Mouse (Mus musculus) liver (tissue): ENCODE measurements at regions not wholly inside any gene's neighbourhood (a gene's known extent, or its start where the extent isn't known, plus 50 kb on each side); places are given as distances from the start of the nearest gene placed in this dataset.

Experiments
- DNase-seq: peaks from one replicate; pipeline ENCODE4 v3.0.0-alpha.2; 2020; ENCODE audit warnings: mixed read lengths

DNA sequence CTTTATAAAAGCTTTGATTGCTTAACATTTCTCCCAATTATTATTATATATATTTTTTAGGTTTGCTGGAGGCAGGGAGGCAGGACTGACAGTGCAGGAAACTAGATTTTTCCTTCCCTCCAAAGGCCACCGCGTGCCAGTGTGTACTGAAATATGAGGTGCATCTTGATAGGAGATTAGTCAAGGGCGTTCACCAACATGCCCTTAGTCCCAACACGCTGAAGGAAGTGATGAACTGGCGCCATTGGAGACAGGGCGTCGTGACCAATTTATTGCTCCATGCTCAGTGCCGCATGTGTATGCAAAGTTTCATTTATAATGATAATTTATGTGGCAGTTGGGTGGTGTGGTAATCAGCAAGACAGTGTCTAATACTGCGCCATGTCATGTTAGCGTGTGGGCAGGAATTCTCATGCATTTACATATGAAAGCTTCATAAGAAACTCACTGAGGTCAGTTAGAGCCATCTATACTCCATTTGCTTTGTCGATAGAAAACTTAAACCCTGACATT, 66.2 kb downstream of the Isl1 start:
- DNase-seq, result no peak

DNA sequence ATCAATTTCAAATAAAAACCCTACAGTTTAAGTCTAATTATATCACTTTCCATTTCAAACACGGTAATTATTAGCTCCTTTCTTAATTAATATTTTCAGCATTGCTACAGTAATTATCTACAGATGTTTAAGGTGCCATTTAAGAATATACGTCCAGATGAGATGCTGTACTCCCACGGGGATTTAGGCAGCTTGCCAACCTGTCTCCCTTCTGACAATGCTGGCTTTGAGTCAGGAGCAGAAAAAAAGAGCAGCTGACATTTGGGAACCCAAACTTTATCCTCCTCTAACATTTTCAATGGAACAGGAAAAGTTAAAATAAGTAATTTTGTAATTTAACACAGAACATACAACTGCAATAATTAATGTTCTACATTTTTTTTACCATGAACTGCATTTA, 94.4 kb downstream of the Isl1 start:
- no peak for DNase-seq

DNA sequence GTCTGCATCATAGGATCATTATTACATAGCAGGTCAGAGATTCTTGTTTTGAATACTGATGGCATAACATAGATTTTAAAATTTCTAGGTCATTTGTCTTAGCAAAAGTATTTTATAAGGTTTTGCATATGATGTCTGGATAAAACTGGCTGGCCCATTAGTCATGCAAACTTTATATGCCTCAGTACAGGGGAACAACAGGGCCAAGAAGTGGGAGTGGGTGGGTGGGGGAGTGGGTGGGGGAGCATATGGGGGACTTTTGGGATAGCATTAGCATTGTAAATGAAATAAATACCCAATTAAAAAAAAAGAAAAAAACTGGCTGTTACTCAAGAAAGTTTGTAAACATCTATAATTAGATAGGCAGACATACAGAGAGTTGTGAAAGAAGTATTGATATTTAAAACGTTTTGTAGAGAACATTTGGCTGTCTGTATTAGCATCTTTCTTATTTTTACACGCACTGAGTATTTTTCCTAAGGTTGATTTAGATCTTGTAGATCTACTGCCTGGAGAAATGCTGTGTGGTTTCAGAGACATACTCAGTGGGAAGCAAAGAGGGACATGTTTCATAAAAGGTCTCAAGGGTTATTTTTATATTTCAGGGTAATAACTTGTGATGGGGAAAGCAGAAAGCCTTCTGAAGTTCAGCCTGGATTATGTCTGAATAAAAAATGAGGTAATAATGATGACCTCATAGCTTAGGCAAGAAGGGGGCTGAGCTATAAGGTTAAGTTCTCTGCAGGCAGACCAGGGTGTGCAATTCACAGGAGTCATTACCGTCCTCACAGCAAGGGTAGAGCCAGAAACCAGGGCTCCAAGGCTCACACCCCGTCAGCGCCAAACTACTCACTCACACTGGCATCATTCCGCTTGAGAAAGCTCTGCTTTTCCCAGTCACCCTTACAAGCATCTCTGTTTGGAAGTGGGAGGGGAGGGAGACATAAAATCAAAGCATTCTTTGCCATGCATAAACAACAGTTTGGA, 95.4 kb downstream of the Isl1 start:
- no peak for DNase-seq

DNA sequence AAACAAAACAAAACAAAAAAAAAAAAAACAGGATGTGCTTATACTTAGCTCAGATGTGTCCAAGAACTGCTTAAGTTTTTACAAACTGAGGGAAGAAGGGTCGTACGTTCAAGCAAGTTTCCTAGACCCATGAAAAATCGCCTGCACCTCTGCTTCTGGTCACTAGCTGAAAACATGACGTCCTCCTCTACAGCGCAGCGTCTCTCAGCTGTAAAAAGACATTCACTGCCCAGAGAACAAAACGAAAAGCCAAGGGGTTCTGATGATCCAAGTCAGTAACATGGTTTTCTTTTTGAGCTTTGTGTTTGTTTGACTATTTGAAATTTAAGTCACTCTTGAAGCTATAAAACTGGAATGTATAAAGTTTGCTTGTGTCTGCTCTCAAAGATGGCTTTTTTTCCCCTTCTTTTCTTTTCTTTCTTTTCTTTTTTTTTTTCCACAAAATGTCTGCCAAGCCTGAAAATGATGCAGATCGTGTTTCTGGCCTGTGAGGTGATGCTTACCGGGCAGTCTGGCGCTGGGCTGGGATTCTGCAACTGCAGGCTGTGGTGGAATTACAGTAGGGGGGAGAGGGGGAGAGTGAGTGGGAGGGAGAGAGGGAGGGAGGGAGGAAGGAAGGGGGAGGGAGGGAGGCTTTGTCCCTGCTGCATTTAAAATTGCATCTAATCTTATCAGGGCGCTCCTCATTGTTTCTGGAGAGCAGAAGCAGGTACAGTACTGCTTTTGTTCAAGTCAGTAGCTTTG, 108.1 kb downstream of the Isl1 start:
- peak; percentile 6 for DNase-seq

DNA sequence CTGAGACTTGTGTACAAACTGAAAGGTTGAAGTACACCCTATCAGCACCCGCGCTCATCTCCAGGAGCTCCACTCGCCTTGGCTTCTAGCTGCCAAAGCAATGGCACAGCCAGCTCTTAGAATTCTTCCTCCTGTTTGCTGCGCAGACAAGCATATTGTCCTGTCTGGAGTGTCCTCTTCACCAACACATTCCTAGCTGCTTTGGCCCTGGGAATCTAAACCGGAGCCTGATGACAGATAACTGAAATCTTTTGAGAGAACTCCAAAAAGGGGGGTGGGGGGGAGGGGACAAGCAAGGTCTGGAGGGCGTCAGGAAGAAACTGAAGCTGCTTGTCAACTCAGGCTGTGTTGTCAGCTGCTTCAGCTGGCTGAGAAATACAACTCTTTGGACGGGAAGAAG, 122.4 kb downstream of the Isl1 start:
- no peak for DNase-seq

DNA sequence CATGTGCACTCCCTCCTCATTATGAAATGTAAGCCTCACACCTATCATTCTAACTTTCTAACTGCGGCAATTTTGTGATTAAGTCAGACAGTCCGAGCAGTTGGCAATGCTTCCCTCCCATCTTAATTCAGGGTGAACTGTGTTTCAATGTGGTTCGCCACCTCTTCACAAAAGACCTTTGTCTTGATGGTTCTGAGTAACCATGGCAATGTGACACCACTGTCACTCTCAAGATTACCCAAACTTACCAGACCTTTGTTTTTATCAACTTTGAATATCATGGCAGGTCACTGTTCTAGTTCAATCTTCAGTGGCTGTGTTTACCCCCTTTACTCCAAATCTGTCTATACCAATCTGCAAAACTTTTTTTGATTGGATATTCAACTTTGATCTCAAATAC, 131.7 kb downstream of the Isl1 start:
- DNase-seq, result no peak

DNA sequence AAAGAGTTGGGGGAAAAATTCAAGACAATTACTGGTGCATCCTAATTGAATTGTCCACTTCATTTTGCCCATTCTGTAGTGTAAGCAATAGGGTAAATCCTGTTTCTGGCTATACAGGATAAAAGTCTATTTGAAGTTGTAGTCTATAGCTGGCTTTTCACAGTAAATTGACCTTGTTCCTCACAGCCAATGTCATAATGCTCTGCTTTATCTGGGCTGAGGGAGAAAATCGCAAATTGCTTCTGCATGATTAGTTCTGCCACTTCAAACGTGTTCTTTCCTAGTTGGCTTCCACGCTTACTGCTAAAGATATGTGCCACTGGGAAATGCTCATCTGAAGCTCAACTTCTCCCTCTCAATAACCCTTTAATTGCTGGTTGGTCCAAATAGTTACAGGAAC, 134.5 kb downstream of the Isl1 start:
- no peak for DNase-seq

DNA sequence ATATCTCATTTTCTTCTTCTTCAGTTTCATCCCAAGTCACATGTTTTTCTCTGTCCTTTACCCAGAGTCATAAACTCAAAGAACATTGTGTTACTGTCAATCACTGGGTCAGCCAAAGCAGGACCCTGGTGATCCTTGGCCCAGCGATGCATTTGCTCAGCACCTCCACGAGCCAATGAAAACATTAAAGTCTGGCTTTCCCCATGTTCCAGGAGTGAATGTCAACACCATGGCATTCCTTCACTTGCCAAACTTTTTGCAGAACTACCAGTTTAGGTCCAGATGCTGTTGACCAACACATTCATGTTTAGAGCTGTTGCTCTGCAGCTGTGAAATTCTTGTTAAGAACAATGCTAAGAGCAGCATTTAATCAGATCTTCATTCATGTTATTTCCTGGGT, 135.6 kb downstream of the Isl1 start:
- no peak for DNase-seq

DNA sequence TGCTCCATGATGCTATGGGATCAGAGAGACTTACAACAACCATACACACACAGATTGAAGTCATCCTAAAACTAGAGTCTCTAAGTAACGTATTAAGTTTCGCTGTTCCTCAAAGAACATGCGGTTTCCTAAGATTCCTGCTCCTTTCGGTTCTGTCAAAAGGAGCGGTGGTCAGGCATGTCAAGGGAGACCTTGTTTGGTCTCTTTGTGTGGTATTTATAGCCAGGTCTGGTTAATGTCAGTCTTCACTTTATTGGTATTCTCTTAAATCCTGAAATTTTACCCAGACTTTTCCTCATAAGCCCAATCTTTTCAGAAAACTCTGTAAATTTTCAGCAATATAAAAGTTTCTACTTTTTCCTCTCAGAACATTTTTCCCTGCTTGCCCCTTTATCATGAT, 166.5 kb downstream of the Isl1 start:
- DNase-seq, result no peak

DNA sequence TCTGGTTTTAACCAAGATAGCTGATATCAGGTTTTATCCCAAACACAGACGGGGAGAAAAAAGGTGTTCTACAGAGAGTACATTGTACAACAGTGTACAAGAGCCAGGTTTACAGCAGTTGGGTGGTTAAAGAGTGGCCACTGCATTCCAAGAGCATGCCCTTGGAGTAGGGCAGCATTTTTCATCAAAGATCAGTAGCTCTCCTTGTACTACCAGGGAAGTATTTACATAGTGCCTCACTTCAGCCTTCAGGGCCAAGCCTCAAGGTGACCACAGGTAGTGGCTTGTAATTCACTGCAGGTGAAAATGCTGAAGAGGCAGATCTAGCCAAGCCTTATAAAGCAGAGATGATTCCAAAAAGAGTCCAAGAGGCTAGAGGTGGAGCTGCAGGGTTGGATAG, 190.8 kb downstream of the Isl1 start:
- DNase-seq, result no peak

DNA sequence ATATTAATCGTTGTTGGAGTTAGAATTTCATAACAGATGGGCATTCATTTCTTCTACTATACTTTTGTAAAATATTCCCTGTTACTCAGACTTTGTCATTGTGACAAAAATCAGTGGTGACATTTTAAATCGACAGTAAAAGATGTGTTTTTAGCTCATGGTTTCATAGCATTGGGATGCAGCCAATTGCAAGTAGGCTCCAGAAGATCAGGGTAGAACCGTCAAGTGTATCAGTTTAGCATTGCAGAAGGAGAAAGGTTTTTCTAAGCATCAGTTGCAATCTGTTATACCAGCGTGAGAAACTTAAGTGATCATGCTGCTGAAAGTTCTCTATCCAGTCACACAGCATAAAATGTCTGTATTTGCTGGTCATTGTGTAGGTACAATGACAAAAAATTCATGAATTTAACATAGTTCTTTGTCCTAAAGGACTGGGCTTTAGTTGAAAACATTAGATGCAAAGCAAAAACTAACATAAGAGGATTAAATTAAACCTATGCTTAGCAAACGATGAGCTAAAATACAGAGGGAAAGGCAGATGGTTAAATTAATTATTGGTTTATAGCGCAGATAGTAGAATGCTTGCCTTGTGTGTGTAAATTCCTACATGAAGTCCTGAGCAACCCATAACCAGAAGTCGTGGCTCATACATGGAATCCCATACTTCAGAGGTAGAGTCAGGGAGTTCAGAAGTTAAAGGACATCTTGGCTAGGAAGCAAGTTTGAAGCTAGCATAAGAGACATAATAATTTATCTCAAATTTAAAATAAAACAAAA, 198.3 kb downstream of the Isl1 start:
- no peak for DNase-seq

DNA sequence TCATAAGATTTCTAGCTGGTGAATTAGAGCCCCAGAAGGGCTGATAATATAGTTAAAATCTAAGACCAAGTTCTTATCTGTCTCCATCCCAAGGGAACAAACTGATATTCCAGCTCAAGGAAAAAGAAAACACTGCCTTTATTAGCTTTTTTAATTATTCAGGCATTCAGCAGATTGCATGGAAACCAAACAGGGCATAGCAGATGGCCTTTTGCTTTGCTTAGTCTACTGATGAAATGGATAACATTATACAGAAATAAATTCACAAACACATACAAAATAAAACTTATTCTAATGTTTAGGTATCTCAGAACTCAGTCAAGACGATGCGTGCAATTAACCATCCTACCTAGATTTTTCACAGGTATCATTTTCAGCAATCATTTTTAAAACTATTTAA, 198.9 kb downstream of the Isl1 start:
- no peak for DNase-seq

DNA sequence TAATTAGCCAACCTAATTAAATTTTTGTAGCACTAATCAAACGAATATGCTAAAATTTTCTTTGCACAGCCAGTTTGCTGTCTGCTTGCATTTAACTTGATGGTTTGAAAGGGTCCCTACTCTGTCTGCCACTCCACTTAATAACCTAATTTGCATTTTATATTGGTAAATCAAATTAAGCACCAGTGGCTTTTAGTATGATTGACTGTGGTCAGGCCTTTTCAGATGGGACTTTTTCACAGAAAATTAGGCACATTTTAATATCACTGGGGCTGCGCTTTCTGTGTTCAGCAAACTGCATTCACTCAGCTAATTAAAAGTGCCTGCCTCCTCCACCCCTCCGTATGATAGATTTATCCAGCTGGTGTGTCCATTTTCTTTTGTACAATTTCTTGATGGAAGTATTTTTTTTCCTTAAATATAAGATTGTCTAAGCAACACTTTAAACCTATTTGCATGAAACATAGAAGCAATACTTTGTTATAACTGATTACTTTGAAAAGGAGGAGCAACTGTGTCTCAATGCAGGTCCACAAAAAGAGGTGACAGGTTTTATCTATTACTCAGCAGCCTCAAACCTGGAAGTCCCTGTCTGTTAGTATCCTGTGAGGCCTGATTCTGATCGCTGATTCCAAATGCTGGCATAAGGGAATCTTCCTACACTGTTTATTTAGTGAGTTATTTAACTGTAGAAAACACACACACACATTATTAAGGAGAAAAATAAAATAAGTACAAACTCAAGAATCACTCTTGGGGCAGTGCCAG, 221.8 kb downstream of the Isl1 start:
- no peak for DNase-seq

DNA sequence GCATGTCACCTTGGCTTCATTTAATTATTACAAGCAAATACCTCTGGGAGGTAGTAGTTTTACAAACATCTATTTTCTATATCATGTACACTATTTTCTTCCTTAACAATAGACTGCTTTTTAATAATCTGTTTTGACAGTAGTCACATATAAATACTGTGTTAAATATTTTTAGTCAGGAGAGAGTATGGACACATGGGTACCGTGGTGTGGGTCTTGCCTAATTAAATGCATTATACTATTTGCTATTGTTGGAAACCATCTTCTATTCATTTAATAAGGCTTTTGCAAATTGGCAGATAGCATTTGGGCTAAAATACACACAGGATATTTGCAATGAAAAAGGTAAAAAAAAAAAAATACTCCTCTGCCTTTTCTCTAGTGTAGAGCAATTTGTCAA, 222.3 kb downstream of the Isl1 start:
- DNase-seq, result no peak

DNA sequence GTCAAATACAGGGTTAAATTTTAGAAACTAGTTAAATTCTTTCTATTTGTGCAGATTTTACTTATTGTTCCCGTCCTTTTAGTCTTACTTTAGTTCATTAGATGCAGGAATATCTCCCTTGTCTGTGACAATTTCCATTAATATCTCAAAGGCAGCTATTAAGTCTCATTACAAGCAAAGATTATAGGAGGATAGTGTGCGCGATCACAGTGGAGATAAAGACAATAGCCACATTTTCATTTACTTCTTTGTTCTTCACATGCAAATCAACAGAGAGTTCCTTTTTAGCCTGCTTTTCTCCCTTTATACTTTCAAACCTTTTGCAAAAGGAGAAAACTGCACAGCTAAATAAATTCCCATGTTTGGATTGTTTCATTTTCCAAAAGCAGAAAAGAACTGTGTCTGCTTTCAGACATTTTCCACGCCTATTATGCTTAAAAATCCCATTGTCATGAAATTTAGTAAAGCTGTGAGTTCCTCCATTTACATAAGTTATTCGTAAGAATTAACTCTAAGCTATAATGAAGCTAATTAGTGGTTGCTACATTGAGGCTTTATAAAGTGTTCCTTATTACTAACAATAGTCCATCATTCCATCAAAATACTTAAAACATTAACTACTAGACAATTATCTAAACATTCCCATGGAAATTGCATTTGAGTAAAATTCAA, 252.4 kb downstream of the Isl1 start:
- no peak for DNase-seq

DNA sequence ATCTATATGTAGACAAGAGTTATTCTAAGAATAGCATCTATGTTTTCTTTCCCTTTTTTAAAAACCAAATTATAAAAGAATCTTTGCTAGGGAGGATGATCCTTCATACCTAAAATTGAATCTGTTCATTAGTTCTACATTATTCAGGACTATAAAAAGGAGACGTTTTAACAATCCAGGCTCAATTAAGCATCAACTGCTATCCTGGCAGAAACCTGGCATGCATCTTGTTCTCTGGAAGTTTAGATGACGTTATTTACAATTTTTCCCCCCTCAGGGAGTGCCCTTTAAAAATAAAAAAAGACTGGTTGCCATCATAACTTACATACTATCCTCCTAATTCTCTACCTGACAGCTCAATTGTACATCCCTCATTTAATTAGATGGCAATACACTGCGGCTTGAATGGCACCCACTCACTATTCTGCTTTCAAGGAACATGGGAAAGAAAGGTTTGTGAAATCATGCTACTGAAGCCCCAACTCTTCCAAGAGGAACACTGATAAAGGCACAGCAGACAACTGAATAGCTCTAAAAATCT, 253.3 kb downstream of the Isl1 start:
- DNase-seq, result no peak

DNA sequence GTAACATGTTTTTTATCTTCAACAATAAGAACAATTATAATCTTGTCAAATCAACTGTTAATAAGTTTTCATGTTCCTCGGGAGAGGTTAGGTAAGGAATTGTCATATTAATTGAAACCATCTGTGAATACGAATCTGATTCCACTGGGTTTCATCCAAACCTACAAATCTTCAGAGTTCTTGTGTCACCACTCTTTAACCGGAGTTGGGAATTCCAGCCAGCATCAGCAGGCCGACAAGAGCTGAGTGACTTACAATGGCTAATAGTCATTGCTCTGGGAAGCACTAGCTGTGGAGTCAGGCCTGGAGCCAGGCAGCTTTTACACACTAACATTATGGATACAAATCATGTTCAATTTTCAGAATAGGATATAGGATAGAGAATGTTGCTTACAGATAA, 273.3 kb downstream of the Isl1 start:
- no peak for DNase-seq

DNA sequence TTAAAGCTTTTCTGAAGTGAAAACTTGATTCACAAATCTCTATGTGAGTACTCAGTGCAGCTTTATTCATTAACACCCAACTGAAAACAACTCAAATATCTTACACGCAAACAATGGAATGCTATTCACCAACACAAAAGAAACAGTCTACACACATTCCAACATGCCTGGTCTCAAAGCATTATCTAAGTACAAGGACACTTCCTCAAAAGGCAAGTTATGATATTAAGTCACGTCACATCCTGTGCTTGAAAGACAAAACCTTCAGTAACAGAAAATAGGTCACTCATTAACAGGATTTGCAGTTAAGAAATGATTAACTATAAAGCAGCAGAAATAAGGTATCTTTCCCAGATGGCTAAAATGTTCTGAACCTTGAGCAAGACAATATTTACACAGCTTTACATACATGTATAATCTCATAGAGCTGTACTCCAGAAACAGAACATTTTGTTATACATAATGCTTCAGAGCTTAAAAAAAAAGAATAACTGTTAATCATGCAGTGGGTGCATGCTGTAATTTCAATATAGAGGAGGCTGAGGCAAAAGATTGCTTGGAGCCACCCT, 279.3 kb downstream of the Isl1 start:
- no peak for DNase-seq

DNA sequence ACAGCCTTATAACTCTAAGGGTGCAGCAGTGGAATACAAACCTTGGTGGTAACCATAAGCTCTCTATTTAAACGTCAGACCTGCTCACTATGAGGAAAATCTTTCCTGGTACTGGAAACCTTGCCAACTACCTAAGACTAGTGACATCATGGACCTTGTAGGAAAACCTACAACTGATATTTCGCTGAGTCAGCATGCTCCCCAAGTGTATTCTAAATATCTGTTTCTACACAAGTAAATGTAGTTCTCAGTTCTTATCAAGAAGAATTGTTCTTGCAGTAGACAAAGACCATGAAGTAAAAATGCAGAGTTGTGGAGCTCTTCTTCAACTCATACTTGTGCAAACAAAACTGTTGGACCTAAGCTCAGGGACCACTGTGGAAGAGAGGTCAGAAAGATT, 280.9 kb downstream of the Isl1 start:
- DNase-seq, result no peak

DNA sequence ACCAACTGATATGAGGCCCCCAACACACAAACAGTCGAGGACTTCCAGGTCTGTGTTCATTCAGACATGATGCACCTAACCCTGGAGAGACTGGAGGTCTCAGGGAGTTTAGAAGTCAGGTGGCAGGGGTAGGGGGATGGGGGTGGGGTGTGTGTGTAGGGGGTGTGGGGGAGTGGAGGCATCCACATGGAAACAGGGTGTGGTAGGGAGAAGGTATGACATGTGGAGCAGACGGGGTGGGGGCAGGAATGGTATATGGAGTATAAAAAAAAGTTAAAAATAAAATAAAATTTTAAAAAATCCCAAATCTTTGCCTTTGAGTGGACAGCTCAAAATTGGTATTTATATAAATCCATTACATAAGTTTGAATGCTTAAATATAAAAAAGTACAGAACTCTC, 282.3 kb downstream of the Isl1 start:
- DNase-seq, result no peak

DNA sequence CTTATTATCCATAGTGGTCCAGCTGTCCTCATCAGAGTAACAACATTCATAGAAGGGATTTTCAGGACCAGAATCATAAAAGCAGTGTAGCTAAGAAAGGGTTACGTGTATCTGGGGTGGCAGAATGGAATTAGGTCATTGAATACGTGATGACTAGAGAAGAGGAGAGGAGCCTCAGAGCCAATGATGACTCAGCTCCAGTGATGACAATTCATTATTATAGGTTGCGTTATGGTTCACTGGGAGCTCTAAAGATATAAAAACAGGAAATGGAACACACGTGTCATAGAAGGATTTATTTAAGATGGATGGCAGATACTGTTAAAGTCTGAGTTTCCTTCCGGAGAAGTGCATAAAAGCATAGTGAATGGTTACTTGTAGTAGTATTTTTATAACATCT, 291.6 kb downstream of the Isl1 start:
- DNase-seq, result no peak
